Mouse (Mus musculus) bone marrow macrophage, adult 2 months (primary cell): ENCODE data around the gene Fgfr4. TPM values are rescaled to one million over a fixed set of nuclear protein-coding genes. Genes with fewer than 3 reads are reported as not detected.

Source experiments
- H3K27ac ChIP-seq: 2 replicates; pipeline ENCODE4 v1.5.1; 2012; ENCODE audit warnings: low read depth, low read length; ENCODE audit not compliant: insufficient read depth
- H3K4me1 ChIP-seq: 2 replicates; pipeline ENCODE4 v1.6.1; 2012; ENCODE audit warnings: low read length; ENCODE audit not compliant: control insufficient read depth, insufficient read depth
- H3K4me3 ChIP-seq: 2 replicates; pipeline ENCODE4 v1.5.1; 2012; ENCODE audit warnings: mild to moderate bottlenecking, low read length, moderate library complexity; ENCODE audit not compliant: insufficient read depth
- CTCF ChIP-seq: IDR thresholded peaks from 2 replicates; pipeline ENCODE4 v1.5.1; 2012; ENCODE audit warnings: low read depth, mild to moderate bottlenecking, low read length, moderate library complexity
- POLR2A ChIP-seq: IDR thresholded peaks from 2 replicates; pipeline ENCODE4 v1.6.1; 2012; ENCODE audit warnings: mild to moderate bottlenecking, low read depth, low read length, borderline replicate concordance
- polyA plus RNA-seq: library from polyadenylated mRNA; stranded (reverse); fragments of >200 nt; gene quantifications from 2 replicates; pipeline ENCODE4 v1.2.4, GENCODE M21; 2012; ENCODE audit not compliant: missing spikeins, insufficient read depth, insufficient read length

Gene Fgfr4
- not detected in 2 replicates for polyA plus RNA-seq

DNA sequence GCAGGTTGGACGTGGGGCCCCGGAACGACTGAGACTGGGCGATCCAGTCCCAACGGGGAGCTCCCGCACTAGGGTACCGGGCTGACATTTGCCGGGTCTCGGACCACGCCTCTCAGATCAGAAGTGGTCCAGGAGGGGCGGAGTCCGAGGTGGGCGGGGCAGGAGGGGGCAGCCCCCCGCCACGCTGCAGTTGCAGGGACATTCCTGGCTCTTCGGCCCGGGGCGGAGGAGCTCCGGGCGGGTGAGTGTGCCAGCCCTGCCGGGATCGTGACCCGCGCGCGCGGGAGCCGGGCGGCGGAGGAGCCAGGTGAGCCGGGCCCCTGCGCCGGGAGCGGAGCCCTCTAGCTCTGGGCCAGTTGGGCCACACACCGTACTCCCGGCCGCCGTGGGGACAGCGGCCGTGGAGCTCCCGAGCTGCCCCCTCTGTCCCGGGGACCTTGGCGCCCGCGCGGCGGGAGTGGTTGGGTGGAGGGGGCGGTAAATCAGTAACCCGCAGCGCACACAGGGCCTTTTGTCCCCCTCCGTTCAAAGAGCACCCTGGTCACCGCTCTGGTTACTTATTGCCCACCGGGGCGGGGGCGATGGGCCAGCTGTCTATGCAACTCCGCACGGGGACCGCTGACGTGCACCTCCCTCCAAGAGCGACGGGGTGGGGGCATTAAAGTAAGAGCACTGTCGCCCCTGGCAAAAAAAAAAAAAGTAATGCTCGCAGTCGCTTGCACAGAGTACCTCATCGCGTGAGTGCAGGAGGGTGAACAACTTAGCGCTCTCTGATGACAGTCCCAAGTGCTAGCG is at the start of gene Fgfr4:
Gene Fgfr4 (plus strand): TSS at position 20 of the 795 bp plus-strand sequence.
- Histone ChIP-seq H3K4me3 (peak within 1 kb of the TSS; percentile 22), H3K27ac (no peak within 1 kb of the TSS), H3K4me1 (no peaks in the 10 kb centered on the region)
- TF ChIP-seq CTCF (no peak), POLR2A (no peak)

GRCm38 (mm10) chr13:55103351-55103750 is 49.1 kb upstream of the Fgfr4 start:
- H3K4me3 ChIP-seq, result no peak overlapping the region
- no peak overlapping the region for H3K27ac ChIP-seq
- peaks cover 14% of the 10 kb centered on the region for H3K4me1 ChIP-seq
- TF ChIP-seq CTCF, result no peak
- TF ChIP-seq POLR2A, result no peak

DNA sequence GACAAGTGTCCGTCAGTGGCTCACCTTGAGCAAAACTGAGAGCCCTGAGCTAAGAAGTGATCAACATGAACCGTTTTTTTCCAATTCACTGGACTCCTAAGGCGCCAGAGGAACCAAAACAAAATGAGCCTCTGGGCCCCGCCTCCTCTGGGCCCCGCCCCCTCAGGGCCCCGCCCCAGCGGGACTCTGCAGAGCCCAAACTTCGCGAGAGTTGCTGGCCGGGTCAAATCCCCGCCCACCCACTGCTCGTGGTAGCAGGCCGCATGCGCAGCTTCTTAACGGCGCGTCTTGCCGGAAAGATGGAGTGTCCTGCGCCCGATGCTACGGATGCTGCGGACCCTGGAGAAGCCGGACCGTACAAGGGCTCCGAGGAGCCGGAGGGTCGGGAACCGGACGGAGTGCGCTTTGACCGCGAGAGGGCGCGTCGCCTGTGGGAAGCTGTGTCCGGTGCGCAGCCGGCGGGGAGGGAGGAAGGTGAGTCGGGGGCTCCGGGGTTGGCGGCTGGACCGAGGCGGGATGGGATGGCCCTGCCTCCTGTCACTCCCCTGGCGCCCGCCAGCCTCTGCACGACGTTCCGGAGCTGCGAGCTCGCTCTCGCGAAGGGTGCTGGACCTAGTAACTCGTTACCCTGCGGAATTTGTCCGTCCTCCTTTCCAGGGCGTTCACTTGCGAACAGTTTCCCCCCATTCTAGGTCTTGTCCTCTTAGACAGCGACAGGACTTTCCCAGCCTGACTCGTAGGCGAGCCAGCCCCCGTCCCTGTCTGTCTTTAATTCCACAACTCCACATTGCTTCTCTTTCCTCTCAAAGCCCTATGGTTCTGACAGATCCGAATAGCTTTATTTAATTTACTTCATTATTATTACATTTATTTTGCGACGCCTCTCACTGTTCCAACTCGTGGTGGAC is 47.1 kb upstream of the Fgfr4 start, which contains the start of gene Zfp346:
Gene Zfp346 (plus strand): TSS at position 267 of the 908 bp plus-strand sequence.
- Histone ChIP-seq H3K4me1 (peaks cover 29% of the 10 kb centered on the region), H3K4me3 (peak within 1 kb of the TSS; percentile 94), H3K27ac (peak within 1 kb of the TSS; percentile 56)
- TF ChIP-seq CTCF, result no peak
- no peak for TF ChIP-seq POLR2A

GRCm38 (mm10) chr13:55105953-55106691 is 46.3 kb upstream of the Fgfr4 start:
- Histone ChIP-seq H3K27ac (peak overlapping the region; percentile 56), H3K4me3 (peak overlapping the region; percentile 94), H3K4me1 (peaks cover 29% of the 10 kb centered on the region)
- TF ChIP-seq POLR2A (no peak), CTCF (no peak)

- Histone ChIP-seq H3K4me3 (peak overlapping the region; percentile 45), H3K27ac (peak overlapping the region; percentile 88), H3K4me1 (peaks cover 29% of the 10 kb centered on the region)
- no peak for TF ChIP-seq CTCF
- no peak for TF ChIP-seq POLR2A
Measured at GRCm38 (mm10) chr13:55107116-55107515, 45.3 kb upstream of the Fgfr4 start.

- peak overlapping the region; percentile 45 for H3K4me3 ChIP-seq
- peak overlapping the region; percentile 88 for H3K27ac ChIP-seq
- no peak for TF ChIP-seq POLR2A
- no peak for TF ChIP-seq CTCF
- H3K4me1 ChIP-seq, result peaks cover 29% of the 10 kb centered on the region
Measured at GRCm38 (mm10) chr13:55107694-55108093, 44.7 kb upstream of the Fgfr4 start.

GRCm38 (mm10) chr13:55114375-55114774 is 38.1 kb upstream of the Fgfr4 start:
- Histone ChIP-seq H3K27ac (no peak overlapping the region), H3K4me1 (peaks cover 17% of the 10 kb centered on the region), H3K4me3 (no peak overlapping the region)
- TF ChIP-seq CTCF (no peak), POLR2A (no peak)

DNA sequence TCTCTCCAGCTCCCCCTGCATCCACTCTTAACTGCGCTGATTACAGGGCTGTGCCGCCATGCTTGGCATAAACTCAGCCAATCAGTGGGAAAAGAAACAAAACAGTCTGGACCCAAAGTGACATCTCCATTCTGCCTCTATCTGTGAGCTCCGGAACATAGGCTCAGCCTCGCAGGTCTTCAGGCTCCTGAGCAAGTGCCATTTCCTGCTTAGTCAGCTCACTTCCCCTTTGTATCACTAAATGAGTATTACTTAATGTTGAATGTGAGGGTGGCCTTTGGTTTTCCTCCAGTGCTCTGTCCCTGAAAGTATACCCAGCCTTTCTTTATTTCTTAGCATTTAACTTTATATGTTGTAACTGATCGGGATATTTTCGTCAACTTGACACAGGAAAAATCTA is 27.5 kb upstream of the Fgfr4 start:
- Histone ChIP-seq H3K4me1 (peaks cover 10% of the 10 kb centered on the region), H3K27ac (no peak overlapping the region; the same call in 1 of the 2 replicates), H3K4me3 (no peak overlapping the region)
- TF ChIP-seq POLR2A (no peak), CTCF (no peak)

DNA sequence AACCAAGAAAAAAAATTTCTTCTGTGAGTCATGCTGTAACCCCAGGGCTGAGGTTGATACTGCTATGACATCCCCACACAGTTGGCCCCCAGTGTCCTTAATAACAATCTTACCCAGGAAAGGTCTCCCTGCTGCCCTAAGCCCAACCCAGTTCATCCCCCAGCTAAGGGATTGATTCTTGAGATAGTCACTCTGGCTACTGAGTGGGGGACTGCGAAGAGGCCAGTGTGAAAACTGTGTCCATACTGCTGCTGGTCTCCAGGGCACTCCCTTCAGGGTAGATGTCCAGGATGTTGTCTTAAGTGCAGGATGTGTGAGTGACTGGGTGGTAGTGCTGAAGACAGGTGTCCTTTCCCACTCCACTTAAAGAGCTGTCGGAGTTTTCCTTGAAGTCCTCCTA is 19.0 kb upstream of the Fgfr4 start, which contains the start of gene Gm17617:
Gene Gm17617 (minus strand): TSS at position 101 of the 400 bp plus-strand sequence.
- no peak for TF ChIP-seq CTCF
- TF ChIP-seq POLR2A, result no peak
- H3K27ac ChIP-seq, result no peak within 1 kb of the TSS
- H3K4me1 ChIP-seq, result no peaks in the 10 kb centered on the region
- no peak within 1 kb of the TSS for H3K4me3 ChIP-seq

GRCm38 (mm10) chr13:55135382-55135781 is 17.1 kb upstream of the Fgfr4 start:
- no peak overlapping the region for H3K4me3 ChIP-seq
- H3K4me1 ChIP-seq, result no peaks in the 10 kb centered on the region
- TF ChIP-seq CTCF, result peak; percentile 68
- TF ChIP-seq POLR2A, result no peak
- H3K27ac ChIP-seq, result no peak overlapping the region
